Mouse (Mus musculus) liver, adult 2 months (tissue): ENCODE measurements around the gene Card10. TPM values are rescaled to one million over a fixed set of nuclear protein-coding genes. Genes with fewer than 3 reads are reported as not detected.

Experiments used
- DNase-seq: peaks from one replicate; pipeline ENCODE4 v3.0.0-alpha.2; 2011; ENCODE audit warnings: low read depth, low spot score; ENCODE audit errors: extremely low read depth
- H3K27ac ChIP-seq: fragments of 200-500 bp; replicated peaks from 2 replicates; pipeline ENCODE4 v1.5.1; 2012; ENCODE audit warnings: low read depth, mild to moderate bottlenecking, control low read depth, inconsistent platforms, low read length; ENCODE audit not compliant: insufficient read depth
- H3K27me3 ChIP-seq: fragments of 200-500 bp; 2 replicates; pipeline ENCODE4 v1.6.1; 2012; ENCODE audit warnings: mild to moderate bottlenecking, moderate library complexity, low read length, inconsistent platforms; ENCODE audit not compliant: control insufficient read depth, insufficient read depth
- H3K36me3 ChIP-seq: fragments of 200-500 bp; 2 replicates; pipeline ENCODE4 v1.6.1; 2012; ENCODE audit warnings: low read length, inconsistent platforms; ENCODE audit not compliant: control insufficient read depth, insufficient read depth
- H3K4me1 ChIP-seq: fragments of 200-500 bp; 2 replicates; pipeline ENCODE4 v1.6.1; 2011; ENCODE audit warnings: low read length; ENCODE audit not compliant: control insufficient read depth, insufficient read depth
- H3K4me3 ChIP-seq: fragments of 200-500 bp; 2 replicates; pipeline ENCODE4 v1.5.1; 2011; ENCODE audit warnings: low read depth, mild to moderate bottlenecking, control low read depth, low read length, moderate library complexity; ENCODE audit not compliant: insufficient read depth
- H3K79me2 ChIP-seq: fragments of 200-500 bp; 2 replicates; pipeline ENCODE4 v1.6.1; 2012; ENCODE audit warnings: inconsistent platforms, mild to moderate bottlenecking, low read length, moderate library complexity; ENCODE audit not compliant: control insufficient read depth, insufficient read depth
- H3K9ac ChIP-seq: fragments of 200-500 bp; 2 replicates; pipeline ENCODE4 v1.6.1; 2012; ENCODE audit warnings: low read depth, mild to moderate bottlenecking, control low read depth, inconsistent platforms, low read length
- CTCF ChIP-seq: fragments of 200-500 bp; IDR thresholded peaks from 2 replicates; pipeline ENCODE4 v1.5.1; 2011; ENCODE audit warnings: low read depth, low read length, control low read depth
- POLR2A ChIP-seq: fragments of 200-500 bp; IDR thresholded peaks from 2 replicates; pipeline ENCODE4 v1.6.1; 2011; ENCODE audit warnings: low read length, control low read depth; ENCODE audit not compliant: insufficient read depth; ENCODE audit errors: extremely low read depth
- WGBS: fragments of 180-500 bp; shearing (Covaris S2); methylation state at CpG from one replicate; pipeline ENCODE4 v1.1.7; 2018; 5-methylcytosine and 5-hydroxymethylcytosine counted together
- polyA plus RNA-seq: library from polyadenylated mRNA; depleted of rRNA; stranded (reverse); fragments of >200 nt; gene quantifications from 2 replicates; pipeline ENCODE4 v1.2.3, GENCODE M21; 2012
- total RNA-seq: library from RNA; depleted of rRNA; stranded (reverse); fragments of >200 nt; gene quantifications from 2 replicates; pipeline ENCODE4 v1.2.3, GENCODE M21; 2014

Card10 gene
- total and polyA plus RNA-seq, 2 experiments: 2.7 to 18.7 TPM

DNA sequence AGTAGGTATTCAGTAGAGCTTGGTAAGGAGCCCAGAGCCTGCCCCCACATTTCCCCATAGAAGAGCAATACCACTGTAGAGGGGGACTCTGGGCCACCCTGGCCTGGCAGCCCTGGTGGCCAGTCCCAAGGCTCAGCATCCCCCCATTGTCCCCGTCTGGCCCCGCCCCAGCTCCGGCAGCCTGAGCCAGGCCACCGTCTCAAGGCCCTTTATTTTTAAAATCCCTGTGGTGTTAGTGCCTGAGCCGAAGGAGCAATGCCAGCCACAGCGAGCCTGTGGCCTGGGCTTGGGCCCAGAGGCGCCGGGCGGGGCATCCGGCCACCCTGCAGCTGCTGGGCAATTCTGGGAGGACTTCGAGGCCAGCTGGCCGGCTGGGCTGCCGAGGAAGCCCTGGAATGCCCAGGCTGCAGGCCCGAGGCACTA is 29.9 kb upstream of the Card10 start:
- Histone ChIP-seq H3K4me3 (peak overlapping the region; percentile 10; the same call in 1 of the 2 replicates), H3K27ac (peak overlapping the region; percentile 71), H3K27me3 (no peaks in the 10 kb centered on the region), H3K36me3 (no peaks in the 10 kb centered on the region), H3K79me2 (no peaks in the 10 kb centered on the region), H3K9ac (peak overlapping the region; percentile 54), H3K4me1 (peaks cover 35% of the 10 kb centered on the region)
- DNase-seq: peak; percentile 80
- WGBS: 9% methylated on average over 14 of the region's 14 CpGs
- no peak for TF ChIP-seq CTCF
- TF ChIP-seq POLR2A: no peak

DNA sequence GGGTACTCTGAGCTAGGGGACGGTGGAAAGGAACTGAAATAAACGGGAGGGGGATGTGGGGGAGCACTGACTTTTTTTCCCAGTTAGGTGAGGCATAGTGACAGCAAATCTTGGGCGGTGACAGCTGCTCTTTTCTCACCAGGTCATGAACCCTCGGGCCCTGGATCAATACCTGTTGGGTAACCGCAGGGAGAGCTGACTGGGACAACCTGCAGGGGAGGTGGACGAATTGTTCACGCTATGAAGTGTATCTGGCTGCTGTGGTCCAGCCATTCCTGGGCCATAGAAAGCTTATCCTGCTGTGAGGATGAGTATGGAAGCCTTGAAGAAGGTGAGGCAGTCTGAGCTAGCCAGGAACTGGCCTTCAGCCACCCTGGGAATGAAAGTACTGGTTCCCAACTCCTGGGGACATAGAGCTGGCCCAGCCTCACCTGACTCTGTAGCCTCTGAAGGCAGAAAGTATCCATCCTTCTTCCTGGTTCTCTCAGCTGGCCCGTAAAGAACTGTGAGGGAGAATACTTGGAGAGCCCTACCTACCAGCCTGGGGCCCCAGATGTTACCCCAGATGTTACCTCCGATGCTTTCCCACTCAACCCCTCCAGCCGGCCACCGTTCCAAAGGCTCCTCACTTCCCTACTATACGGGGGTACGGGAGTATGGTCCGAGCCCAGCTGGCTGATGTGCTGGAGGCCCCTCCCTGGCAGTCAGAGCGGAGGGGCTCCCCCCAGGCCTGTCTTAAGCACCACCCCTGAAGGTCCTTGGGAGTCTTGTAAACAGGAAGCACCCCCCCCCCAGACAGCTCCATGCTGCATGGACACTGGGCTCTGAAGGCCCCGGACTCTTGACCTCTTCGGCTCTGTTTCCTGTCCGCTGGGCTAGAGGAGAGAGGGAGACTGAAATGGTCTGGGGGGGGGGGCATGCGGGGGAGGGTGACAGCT is 29.1 kb upstream of the Card10 start:
- 12% methylated on average over 19 of the region's 19 CpGs for WGBS
- Histone ChIP-seq H3K4me1 (peaks cover 35% of the 10 kb centered on the region), H3K79me2 (no peaks in the 10 kb centered on the region), H3K4me3 (peak overlapping the region; percentile 9; the same call in 1 of the 2 replicates), H3K9ac (peak overlapping the region; percentile 54), H3K27me3 (no peaks in the 10 kb centered on the region), H3K27ac (peak overlapping the region; percentile 71), H3K36me3 (no peaks in the 10 kb centered on the region)
- TF ChIP-seq CTCF (0 out of 2 replicates have a peak, but pooled peaks have one; percentile 0), POLR2A (no peak)
- peak; percentile 92 for DNase-seq

DNA sequence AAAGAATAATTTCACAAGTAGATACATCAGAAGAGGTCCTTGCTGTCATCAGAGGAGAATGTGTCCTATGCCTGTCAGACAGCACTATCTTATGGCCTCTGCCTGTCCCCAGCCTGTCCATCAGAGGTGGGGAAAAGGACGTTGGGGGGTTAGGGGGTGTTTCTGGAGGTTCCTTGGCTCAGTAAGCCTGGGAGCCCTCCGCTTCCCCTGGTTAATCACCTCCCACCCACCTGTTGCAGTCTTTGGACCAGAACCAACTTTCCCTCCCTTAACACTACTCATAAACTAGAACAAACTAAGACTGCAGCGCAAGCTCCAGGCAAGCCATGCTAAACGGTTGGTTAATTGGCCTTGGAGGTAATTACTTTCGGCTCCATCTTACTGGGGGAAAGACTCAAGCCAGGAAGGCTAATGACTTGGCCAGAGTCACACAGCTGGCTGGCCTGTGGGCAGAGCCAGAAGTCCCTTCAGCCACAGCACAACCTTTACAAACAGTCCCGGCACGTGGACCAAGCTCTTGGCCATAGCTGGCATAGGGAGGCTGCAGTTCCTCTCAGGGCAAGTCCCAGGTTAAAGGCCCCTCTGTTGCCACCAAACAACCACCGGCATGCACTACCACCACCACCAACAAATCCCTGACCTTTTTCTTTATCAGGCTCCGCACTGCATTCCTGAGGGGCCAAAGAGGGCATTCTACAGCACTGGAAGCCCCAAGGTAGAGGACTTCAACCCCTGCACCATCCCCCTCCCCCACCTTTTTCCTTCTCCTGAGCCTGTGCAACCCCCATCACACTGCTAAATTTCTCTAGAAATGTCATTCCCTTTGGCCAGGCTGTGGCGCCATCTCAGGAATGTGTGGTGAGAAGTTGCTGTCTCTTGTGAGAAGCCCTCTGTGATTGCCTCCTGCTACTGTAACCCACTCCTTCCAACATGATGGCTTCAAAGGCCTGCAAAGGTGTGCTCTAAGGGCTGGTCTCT is 28.2 kb upstream of the Card10 start:
- H3K9ac ChIP-seq: no peak overlapping the region
- no peaks in the 10 kb centered on the region for H3K79me2 ChIP-seq
- no peaks in the 10 kb centered on the region for H3K27me3 ChIP-seq
- TF ChIP-seq CTCF: no peak
- TF ChIP-seq POLR2A: no peak
- no peak overlapping the region for H3K4me3 ChIP-seq
- peak overlapping the region; percentile 71 for H3K27ac ChIP-seq
- H3K36me3 ChIP-seq: no peaks in the 10 kb centered on the region
- 23% methylated on average over 10 of the region's 10 CpGs for WGBS
- peak; percentile 92 for DNase-seq
- H3K4me1 ChIP-seq: peaks cover 35% of the 10 kb centered on the region

DNA sequence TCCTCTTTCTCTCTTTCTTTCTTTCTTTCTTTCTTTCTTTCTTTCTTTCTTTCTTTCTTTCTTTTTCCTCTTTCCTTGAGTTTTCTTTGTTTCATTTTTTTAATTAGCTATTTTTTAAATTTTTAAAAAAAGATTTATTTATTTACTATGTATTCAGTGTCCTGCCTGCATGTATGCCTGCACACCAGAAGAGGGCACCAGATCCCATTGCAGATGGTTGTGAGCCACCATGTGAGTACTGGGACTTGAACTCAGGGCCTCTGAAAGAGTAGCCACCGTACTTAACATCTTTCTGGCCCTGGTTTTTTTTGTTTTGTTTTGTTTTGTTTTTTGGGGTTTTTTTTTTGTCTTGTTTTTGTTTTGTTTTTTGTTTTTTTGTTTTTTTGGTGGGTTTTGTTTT is 26.8 kb upstream of the Card10 start:
- H3K4me3 ChIP-seq: no peak overlapping the region
- TF ChIP-seq CTCF (peak; percentile 53; the same call in 1 of the 2 replicates), POLR2A (no peak)
- no peaks in the 10 kb centered on the region for H3K36me3 ChIP-seq
- H3K79me2 ChIP-seq: no peaks in the 10 kb centered on the region
- H3K9ac ChIP-seq: no peak overlapping the region
- 100% methylated on average over 1 of the region's 1 CpGs for WGBS
- DNase-seq: no peak
- H3K4me1 ChIP-seq: peaks cover 30% of the 10 kb centered on the region
- no peaks in the 10 kb centered on the region for H3K27me3 ChIP-seq
- no peak overlapping the region for H3K27ac ChIP-seq

DNA sequence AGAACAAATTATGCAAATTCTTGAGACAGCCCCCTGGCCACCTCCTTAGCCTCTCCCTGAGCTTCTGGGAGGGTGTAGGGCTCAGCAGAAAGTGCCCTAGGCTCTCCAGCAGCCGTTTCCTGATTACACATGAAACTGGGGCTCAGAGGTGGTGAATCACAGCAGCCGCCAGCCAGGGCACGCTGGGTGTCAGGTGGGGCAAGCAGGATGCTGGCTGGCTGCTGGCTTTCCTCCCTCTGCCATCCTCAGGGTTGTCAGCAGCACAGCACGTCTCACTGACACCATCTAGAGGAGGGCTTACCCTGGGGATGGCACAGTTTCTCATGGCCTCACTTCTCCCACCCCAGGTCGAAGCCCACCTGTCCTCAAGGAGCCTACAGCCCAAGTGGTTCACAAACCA is 25.5 kb upstream of the Card10 start:
- H3K27me3 ChIP-seq: no peaks in the 10 kb centered on the region
- TF ChIP-seq CTCF: no peak
- no peak for TF ChIP-seq POLR2A
- H3K36me3 ChIP-seq: no peaks in the 10 kb centered on the region
- H3K79me2 ChIP-seq: no peaks in the 10 kb centered on the region
- H3K4me3 ChIP-seq: no peak overlapping the region
- H3K27ac ChIP-seq: no peak overlapping the region
- no peak for DNase-seq
- peaks cover 22% of the 10 kb centered on the region for H3K4me1 ChIP-seq
- no peak overlapping the region for H3K9ac ChIP-seq
- WGBS: 40% methylated on average over 5 of the region's 5 CpGs
